Mouse (Mus musculus) embryonic facial prominence, embryonic 13.5 days (tissue): Measurements from ENCODE around the gene Drg1. TPM values are rescaled to one million over a fixed set of nuclear protein-coding genes. Genes with fewer than 3 reads are reported as not detected.

ENCODE experiments used
- ATAC-seq: fragments of 200-750 bp; cut with Nextera tagmentation; 2 replicates; pipeline ENCODE4 v1.8.0; 2017; ENCODE audit warnings: low read depth; ENCODE audit not compliant: insufficient number of reproducible peaks, insufficient read depth, low FRiP score, low TSS enrichment
- H3K27ac ChIP-seq: fragments of 300-500 bp; sonication (generic); 2 replicates; pipeline ENCODE4 v1.5.1; 2015; ENCODE audit warnings: moderate library complexity, mild to moderate bottlenecking, inconsistent platforms
- H3K27me3 ChIP-seq: fragments of 300-500 bp; sonication (generic); 2 replicates; pipeline ENCODE4 v1.6.1; 2015; ENCODE audit warnings: mild to moderate bottlenecking, inconsistent platforms
- H3K36me3 ChIP-seq: fragments of 300-500 bp; sonication (generic); 2 replicates; pipeline ENCODE4 v1.6.1; 2015; ENCODE audit warnings: mild to moderate bottlenecking, inconsistent platforms
- H3K4me1 ChIP-seq: fragments of 300-500 bp; sonication (generic); 2 replicates; pipeline ENCODE4 v1.6.1; 2015; ENCODE audit warnings: inconsistent platforms
- H3K4me2 ChIP-seq: fragments of 300-500 bp; sonication (generic); 2 replicates; pipeline ENCODE4 v1.6.1; 2015; ENCODE audit warnings: moderate library complexity, mild to moderate bottlenecking, inconsistent platforms
- H3K4me3 ChIP-seq: fragments of 300-500 bp; sonication (generic); 2 replicates; pipeline ENCODE4 v1.5.1; 2015; ENCODE audit warnings: mild to moderate bottlenecking, inconsistent platforms
- H3K9ac ChIP-seq: fragments of 300-500 bp; sonication (generic); 2 replicates; pipeline ENCODE4 v1.6.1; 2015; ENCODE audit warnings: mild to moderate bottlenecking, inconsistent platforms
- H3K9me3 ChIP-seq: fragments of 300-500 bp; sonication (generic); 2 replicates; pipeline ENCODE4 v1.6.1; 2016; ENCODE audit warnings: inconsistent platforms
- WGBS: fragments of 180-500 bp; shearing (Covaris S2); methylation state at CpG from one replicate; pipeline ENCODE4 v1.1.7; 2015; ENCODE audit warnings: mixed read lengths; 5-methylcytosine and 5-hydroxymethylcytosine counted together
- polyA plus RNA-seq: library from polyadenylated mRNA; unstranded; fragments of >200 nt; fragmentation: Nextera tagmentation; extraction: Ambion mirVana; gene quantifications from 2 replicates; pipeline ENCODE4 v1.2.1, GENCODE M21; 2015

Drg1 gene
- polyA plus RNA-seq, 1 experiment from 2014 or later: 214 TPM

DNA sequence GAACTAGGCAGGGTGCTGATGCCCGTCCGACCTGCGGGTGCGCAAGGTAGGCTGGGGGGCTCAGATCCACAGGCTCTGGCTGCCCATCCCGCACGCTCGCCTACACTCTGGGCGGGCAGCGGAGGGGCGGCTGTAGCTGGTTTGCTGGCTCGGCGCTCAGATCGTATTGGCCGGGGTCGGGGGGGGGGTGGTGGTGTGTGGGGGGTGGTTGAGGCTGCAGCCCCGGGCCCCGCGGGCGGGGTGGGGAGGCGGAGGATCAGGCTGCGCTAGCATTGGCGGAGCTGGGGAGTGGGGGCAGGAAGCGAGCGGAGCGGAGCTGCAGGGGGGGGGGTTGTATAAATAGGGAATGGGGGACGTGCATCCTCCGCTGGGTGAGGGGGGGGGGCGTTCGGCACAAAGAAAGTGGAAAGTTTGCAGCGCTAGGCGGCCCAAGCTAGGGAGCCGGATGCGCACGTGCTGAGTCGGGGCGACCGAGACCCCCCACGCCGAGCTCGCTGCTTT lies 23.1 kb upstream of the Drg1 start:
- H3K36me3 ChIP-seq: peaks cover 21% of the 10 kb centered on the region
- peaks cover 33% of the 10 kb centered on the region for H3K4me1 ChIP-seq
- peak overlapping the region; percentile 99 for H3K4me2 ChIP-seq
- peak; percentile 86 for ATAC-seq
- no peaks in the 10 kb centered on the region for H3K9me3 ChIP-seq
- H3K4me3 ChIP-seq: peak overlapping the region; percentile 79
- H3K27me3 ChIP-seq: no peaks in the 10 kb centered on the region
- peak overlapping the region; percentile 100 for H3K27ac ChIP-seq
- under 1% methylated on average over 34 of the region's 40 CpGs for WGBS
- peak overlapping the region; percentile 99 for H3K9ac ChIP-seq

DNA sequence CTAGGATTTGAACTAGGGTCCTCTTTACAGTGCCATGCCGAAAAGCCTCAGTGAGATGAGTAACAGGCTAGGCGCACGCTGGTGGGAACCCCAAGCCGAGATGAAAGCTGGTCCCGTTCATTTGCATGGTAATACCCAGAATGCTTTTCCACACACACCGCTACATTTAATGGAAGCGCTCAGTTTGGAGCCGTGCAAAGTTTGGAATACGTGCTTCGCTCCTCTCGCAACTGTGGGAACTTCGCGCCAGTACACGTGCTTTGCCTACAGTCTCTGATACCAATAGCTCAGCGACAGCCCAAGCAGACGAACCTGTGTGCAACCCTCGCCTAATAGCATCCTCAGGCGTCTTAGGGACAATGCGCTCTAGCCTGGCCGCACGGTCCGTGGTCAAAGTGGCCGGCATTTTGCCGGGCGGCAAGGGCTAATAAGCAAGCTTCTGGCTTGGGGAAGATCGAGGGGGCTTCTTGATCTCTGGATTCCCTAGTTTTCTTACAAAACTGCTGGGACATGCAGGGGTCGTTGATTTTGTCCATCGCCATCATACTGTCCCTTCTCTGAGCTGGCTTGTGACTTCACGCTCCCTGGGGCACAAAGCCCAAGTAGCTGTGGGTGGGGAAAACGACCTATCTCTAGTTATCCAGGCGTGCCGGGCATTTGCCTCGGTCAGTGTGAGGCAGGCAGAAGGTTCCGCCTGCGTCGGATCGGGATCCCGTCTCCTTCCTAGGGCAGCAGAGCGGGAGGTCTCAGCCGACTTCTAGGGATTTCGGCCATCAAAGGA lies 22.5 kb upstream of the Drg1 start, which contains the start of gene Patz1:
Patz1 (plus strand) TSS at position 354 of the 781 bp plus-strand sequence.
- WGBS: under 1% methylated on average over 41 of the region's 41 CpGs
- Histone ChIP-seq H3K9ac (peak within 1 kb of the TSS; percentile 99), H3K36me3 (peaks cover 14% of the 10 kb centered on the region), H3K9me3 (no peaks in the 10 kb centered on the region), H3K27ac (peak within 1 kb of the TSS; percentile 100), H3K4me2 (peak within 1 kb of the TSS; percentile 99), H3K27me3 (no peaks in the 10 kb centered on the region), H3K4me3 (peak within 1 kb of the TSS; percentile 79), H3K4me1 (peaks cover 26% of the 10 kb centered on the region)
- no peak for ATAC-seq

DNA sequence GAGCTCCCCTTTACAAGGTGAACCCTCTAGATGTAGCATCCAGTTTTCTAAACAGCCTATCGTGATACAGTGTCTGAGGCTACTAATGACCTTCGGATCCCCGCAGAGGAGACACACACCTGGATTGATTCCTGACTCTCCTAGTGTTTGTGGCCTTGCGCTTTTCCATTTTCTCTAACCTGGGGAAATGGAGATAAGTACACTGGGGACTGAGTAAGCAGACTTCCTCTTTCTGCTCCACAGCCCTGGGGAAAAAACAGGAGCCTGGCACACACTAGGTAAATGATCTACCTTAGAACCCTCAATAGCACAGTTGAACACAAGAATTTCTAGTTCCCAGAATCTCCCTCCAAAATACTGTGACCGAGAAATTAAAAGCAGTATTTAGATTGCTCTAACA lies 21.7 kb upstream of the Drg1 start:
- Histone ChIP-seq H3K4me2 (peak overlapping the region; percentile 99), H3K4me3 (peak overlapping the region; percentile 79), H3K9me3 (0 out of 2 replicates have a peak, but pooled peaks cover 1% of the 10 kb centered on the region), H3K9ac (peak overlapping the region; percentile 99; the same call in 1 of the 2 replicates), H3K4me1 (peaks cover 18% of the 10 kb centered on the region), H3K36me3 (peaks cover 6% of the 10 kb centered on the region; the same call in 1 of the 2 replicates), H3K27ac (peak overlapping the region; percentile 100), H3K27me3 (no peaks in the 10 kb centered on the region)
- WGBS: 65% methylated on average over 5 of the region's 5 CpGs
- ATAC-seq: no peak

DNA sequence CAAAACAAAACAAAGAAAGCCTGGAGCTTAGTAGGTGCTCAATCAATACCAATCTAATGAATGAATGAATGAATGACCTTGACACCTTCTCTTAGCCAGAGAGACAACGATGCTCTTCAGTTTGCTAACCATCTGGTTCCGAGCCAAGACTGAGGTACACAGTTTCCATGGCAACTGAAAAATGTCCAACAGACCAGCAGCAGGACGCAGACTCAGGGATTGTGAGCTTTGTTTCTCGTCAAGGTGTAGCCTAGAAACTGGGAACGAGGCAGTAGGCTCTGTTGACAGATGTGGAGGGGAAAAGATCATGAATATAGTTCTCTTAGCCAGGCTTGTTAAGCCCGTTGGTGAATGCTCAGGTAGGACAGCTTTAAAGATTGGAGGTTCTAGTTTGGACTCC lies 20.9 kb upstream of the Drg1 start:
- Histone ChIP-seq H3K27ac (no peak overlapping the region), H3K4me2 (no peak overlapping the region), H3K4me3 (no peak overlapping the region), H3K36me3 (peaks cover 6% of the 10 kb centered on the region; the same call in 1 of the 2 replicates), H3K9ac (no peak overlapping the region), H3K27me3 (no peaks in the 10 kb centered on the region), H3K9me3 (0 out of 2 replicates have a peak, but pooled peaks cover 5% of the 10 kb centered on the region), H3K4me1 (peaks cover 14% of the 10 kb centered on the region)
- WGBS: 45% methylated on average over 6 of the region's 6 CpGs
- ATAC-seq: no peak

DNA sequence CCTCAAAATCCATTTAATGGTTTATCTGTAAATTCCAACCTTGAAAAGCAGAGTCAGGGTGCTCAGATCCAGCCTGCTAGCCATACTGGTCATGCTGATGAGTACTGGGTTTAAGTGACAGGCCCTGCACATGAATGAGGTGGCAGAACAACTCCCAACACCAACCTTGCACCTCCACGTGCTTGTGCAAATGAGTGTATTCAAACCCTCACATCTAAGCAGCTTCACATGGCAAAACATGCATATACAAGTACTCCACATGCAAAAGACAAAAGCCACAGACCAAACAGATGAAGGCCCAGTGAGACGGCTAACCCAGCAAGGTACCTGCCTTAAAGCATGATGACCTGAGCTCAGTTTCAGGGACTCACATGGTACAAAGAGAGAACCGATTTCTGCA lies 19.7 kb upstream of the Drg1 start:
- no peak for ATAC-seq
- no peak overlapping the region for H3K4me3 ChIP-seq
- 84% methylated on average over 3 of the region's 3 CpGs for WGBS

DNA sequence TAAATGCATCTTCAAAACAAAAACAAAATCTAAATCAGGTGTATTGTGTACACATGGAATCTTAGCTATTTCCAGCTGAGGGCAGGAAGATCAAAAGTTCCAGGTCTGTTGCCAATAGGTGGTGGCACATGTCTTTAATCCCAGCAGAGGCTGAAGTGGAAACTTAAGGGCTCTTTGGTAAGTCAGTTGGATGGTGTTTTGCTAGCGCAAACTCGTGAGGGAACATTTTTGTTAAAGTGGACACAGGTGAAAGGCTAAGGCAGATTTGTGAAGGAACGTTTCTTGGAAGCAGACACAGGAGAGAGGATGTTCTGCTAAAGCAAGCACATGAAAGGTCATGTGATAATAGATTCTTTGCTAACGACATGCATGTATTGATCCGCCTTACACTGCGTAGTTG lies 17.4 kb upstream of the Drg1 start:
- H3K27ac ChIP-seq: no peak overlapping the region
- H3K9ac ChIP-seq: no peak overlapping the region
- H3K36me3 ChIP-seq: no peaks in the 10 kb centered on the region
- no peak for ATAC-seq
- H3K4me3 ChIP-seq: no peak overlapping the region
- 81% methylated on average over 6 of the region's 6 CpGs for WGBS
- H3K4me1 ChIP-seq: peaks cover 7% of the 10 kb centered on the region; the same call in 1 of the 2 replicates
- H3K27me3 ChIP-seq: no peaks in the 10 kb centered on the region
- no peak overlapping the region for H3K4me2 ChIP-seq
- peaks cover 10% of the 10 kb centered on the region for H3K9me3 ChIP-seq

More for the DNA sequence above, 19.7 kb upstream of the Drg1 start:
- peaks cover 8% of the 10 kb centered on the region for H3K4me1 ChIP-seq
- H3K36me3 ChIP-seq: peaks cover 1% of the 10 kb centered on the region; the same call in 1 of the 2 replicates
- no peak overlapping the region for H3K27ac ChIP-seq
- peaks cover 10% of the 10 kb centered on the region for H3K9me3 ChIP-seq
- H3K9ac ChIP-seq: no peak overlapping the region
- no peak overlapping the region for H3K4me2 ChIP-seq
- H3K27me3 ChIP-seq: no peaks in the 10 kb centered on the region

DNA sequence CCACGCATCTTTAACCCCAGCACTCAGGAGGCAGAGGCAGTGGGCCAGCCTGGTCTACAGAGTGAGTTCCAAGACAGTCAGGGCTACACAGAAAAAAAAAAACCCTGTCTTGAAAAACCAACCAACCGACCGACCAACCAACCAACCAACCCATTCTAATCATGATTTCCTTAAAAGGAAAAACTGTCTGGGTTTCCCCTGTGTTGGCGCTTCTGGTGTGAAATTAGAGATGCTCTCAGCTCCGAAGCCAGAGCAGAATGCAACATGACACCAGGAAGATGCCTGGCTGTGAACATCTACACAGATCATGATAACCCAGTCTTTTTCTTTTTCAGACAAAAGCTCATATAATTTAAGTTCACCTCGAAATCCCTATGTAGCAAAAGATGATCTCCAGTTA lies 16.7 kb upstream of the Drg1 start:
- Histone ChIP-seq H3K27ac (no peak overlapping the region), H3K27me3 (no peaks in the 10 kb centered on the region), H3K36me3 (no peaks in the 10 kb centered on the region), H3K9ac (no peak overlapping the region), H3K4me3 (no peak overlapping the region), H3K4me2 (no peak overlapping the region), H3K9me3 (peaks cover 10% of the 10 kb centered on the region), H3K4me1 (peaks cover 3% of the 10 kb centered on the region; the same call in 1 of the 2 replicates)
- WGBS: 72% methylated on average over 6 of the region's 6 CpGs
- ATAC-seq: no peak

DNA sequence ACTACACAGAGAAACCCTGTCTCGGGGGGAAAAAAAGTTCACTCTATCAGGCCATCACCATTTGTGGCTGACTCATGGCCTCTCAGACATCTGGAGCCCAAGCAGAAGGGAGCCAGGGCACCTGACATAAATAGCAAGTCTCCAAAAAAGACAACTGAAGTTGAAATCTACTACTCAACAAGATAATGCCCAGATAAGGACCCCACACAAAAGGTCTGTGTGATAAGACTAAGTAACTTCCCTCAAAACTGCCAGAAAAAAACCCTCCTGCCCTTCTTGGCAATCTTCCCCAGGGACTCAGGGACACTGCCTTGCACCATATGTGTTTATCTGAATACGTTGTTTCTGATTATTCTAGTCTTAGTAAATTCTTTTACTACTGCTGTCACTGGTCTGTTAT lies 13.5 kb upstream of the Drg1 start:
- H3K4me3 ChIP-seq: no peak overlapping the region
- no peaks in the 10 kb centered on the region for H3K36me3 ChIP-seq
- no peaks in the 10 kb centered on the region for H3K27me3 ChIP-seq
- no peak for ATAC-seq
- no peak overlapping the region for H3K4me2 ChIP-seq
- H3K9me3 ChIP-seq: peaks cover 10% of the 10 kb centered on the region
- WGBS: 74% methylated on average over 2 of the region's 2 CpGs
- H3K4me1 ChIP-seq: no peaks in the 10 kb centered on the region
- no peak overlapping the region for H3K27ac ChIP-seq
- H3K9ac ChIP-seq: no peak overlapping the region

DNA sequence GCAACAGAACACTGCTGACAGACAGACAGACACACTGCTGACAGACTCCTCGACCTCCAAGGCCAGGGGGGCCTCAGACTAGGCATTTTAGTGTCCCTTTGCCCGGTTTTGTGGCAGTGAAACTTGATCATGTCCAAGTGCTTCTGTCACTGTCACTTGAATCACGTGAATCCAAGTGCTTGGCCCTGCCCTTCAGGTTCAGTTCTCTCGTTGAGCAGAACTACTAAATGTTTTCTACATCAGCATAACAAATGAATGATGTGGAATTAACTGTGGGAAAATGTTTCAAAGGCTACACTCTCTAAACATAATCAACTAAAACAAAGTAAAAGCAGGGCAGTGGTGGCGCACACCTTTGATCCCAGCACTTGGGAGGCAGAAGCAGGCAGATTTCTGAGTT lies 12.1 kb upstream of the Drg1 start:
- Histone ChIP-seq H3K36me3 (no peaks in the 10 kb centered on the region), H3K27me3 (no peaks in the 10 kb centered on the region), H3K4me1 (no peaks in the 10 kb centered on the region), H3K9ac (no peak overlapping the region), H3K4me2 (no peak overlapping the region), H3K9me3 (peaks cover 10% of the 10 kb centered on the region), H3K27ac (no peak overlapping the region), H3K4me3 (no peak overlapping the region)
- no peak for ATAC-seq
- 63% methylated on average over 5 of the region's 5 CpGs for WGBS

DNA sequence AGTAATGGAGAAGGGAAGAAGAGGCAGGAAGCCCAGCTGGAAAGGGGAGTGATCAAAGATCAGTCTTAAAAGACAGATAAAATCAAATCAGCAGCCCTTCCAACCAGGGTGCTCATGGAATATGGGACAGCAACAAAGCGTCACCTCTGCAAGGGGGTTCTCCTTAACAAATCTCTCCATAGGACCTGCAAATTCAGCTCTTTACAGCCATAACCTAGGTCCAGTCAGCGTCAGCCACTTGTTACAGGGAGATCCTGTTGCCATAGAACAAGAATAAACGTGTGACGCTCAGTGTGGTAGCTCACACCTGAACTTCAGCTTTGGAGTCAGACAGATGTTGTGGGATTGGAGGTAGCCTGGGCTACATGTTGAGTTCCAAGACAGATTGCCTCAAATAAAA lies 3.0 kb upstream of the Drg1 start:
- 37% methylated on average over 4 of the region's 4 CpGs for WGBS
- H3K9me3 ChIP-seq: no peaks in the 10 kb centered on the region
- H3K9ac ChIP-seq: no peak overlapping the region
- no peak overlapping the region for H3K4me3 ChIP-seq
- no peak overlapping the region for H3K4me2 ChIP-seq
- no peak for ATAC-seq
- no peaks in the 10 kb centered on the region for H3K36me3 ChIP-seq
- no peak overlapping the region for H3K27ac ChIP-seq
- H3K27me3 ChIP-seq: no peaks in the 10 kb centered on the region
- H3K4me1 ChIP-seq: peaks cover 10% of the 10 kb centered on the region

DNA sequence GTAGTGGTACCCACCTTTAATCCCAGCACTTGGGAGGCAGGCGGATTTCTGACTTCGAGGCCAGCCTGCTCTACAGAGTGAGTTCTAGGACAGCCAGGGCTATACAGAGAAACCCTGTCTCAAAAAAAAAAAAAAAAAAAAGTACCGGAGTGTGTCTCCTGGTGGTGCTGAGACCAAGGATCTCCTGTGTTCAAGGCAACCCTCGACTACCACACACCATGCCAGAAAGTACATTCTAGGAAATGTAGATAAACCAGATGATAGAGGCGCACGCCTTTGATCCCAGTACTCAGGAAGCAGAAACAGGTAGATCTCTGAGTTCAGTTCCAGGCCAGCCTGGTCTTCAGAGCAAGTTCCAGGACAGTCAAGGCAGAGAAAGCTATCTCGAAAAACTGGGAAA lies 918 bp upstream of the Drg1 start:
- 56% methylated on average over 7 of the region's 7 CpGs for WGBS
- Histone ChIP-seq H3K4me1 (peaks cover 13% of the 10 kb centered on the region), H3K27me3 (no peaks in the 10 kb centered on the region), H3K27ac (peak overlapping the region; percentile 98; the same call in 1 of the 2 replicates), H3K4me2 (peak overlapping the region; percentile 67), H3K9me3 (no peaks in the 10 kb centered on the region), H3K4me3 (peak overlapping the region; percentile 89), H3K9ac (peak overlapping the region; percentile 99), H3K36me3 (peaks cover 18% of the 10 kb centered on the region)
- ATAC-seq: no peak
